Mouse (Mus musculus): Measurements from ENCODE around the gene Trp53bp2. TPM values are rescaled to one million over a fixed set of nuclear protein-coding genes. Genes with fewer than 3 reads are reported as not detected.

Trp53bp2 gene
- polyA plus RNA-seq, 1 experiment from 2014 or later, result 14.4 TPM

DNA sequence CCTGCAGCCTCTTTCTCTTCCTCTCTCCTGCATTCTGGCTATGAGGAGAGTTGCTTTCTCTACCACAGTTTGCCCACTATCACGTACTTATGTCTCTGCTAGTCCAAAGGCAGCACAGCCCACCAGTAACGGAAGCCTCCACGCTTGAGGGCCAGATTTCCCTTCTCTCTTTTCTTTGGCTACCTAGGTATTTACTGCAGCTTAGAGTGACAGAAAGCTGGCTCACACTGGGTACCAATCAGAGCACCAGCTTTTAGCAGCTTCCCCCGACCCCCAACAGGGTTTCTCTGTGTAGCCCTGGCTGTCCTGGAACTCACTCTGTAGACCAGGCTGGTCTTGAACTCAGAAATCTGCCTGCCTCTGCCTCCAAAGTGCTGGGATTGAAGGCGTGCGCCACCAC is 31.5 kb upstream of the Trp53bp2 start:
- Histone ChIP-seq H3K27ac (ENCODE audit: low read length) (no peak overlapping the region), H3K4me2 (ENCODE audit: low read depth, low read length) (no peak overlapping the region), H3K9me3 (replicated peaks; ENCODE audit: control insufficient read depth, low read length) (no peaks in the 10 kb centered on the region), H3K36me3 (ENCODE audit: control insufficient read depth, insufficient read depth) (no peaks in the 10 kb centered on the region), H3K4me1 (ENCODE audit: control insufficient read depth, insufficient read depth, low read length) (no peaks in the 10 kb centered on the region), H3K27me3 (ENCODE audit: control insufficient read depth, insufficient read depth, low read length) (no peaks in the 10 kb centered on the region; the same call in 1 of the 2 replicates), H3K4me3 (ENCODE audit: low read length) (no peak overlapping the region), H3K9ac (ENCODE audit: low read length) (no peak overlapping the region)
- no peak for ATAC-seq (replicated peaks; ENCODE audit: extremely low read depth, insufficient read depth, low FRiP score)
- WGBS, result 80% methylated on average over 6 of the region's 6 CpGs

DNA sequence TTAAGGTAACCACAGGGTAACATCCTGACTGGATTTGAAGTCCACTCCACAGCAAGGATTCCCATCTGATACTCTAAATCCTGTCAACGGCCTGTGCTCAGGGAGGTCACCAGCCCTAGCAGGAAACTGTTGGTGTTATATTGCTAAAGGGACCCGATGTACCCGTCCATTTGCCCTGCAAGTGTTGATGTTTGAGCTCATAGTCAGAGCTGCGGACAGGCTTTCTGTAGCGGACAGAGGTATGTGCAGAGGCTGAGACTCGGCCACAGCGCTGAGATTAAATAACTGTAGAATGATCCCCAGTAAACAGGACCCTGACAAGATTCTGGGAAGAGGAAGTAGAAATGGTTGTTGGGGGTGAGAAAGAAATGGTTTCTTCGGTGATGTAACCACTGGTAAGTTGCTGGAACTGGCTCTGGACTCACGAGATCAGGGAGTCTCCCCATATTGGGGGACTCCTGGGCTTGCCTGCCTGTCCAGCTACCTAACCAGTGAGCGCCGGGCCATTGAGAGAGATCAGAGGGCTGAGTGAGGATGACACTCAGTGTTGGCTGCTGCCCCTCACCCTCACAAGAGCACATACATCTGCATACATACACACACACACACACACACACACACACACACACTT is 30.7 kb upstream of the Trp53bp2 start:
- no peak overlapping the region for H3K4me3 ChIP-seq (ENCODE audit: low read length)
- no peaks in the 10 kb centered on the region; the same call in 1 of the 2 replicates for H3K27me3 ChIP-seq (ENCODE audit: control insufficient read depth, insufficient read depth, low read length)
- no peaks in the 10 kb centered on the region for H3K4me1 ChIP-seq (ENCODE audit: control insufficient read depth, insufficient read depth, low read length)
- H3K4me2 ChIP-seq (ENCODE audit: low read depth, low read length), result no peak overlapping the region
- no peak overlapping the region for H3K9ac ChIP-seq (ENCODE audit: low read length)
- H3K27ac ChIP-seq (ENCODE audit: low read length), result no peak overlapping the region
- 53% methylated on average over 11 of the region's 11 CpGs for WGBS
- H3K9me3 ChIP-seq (replicated peaks; ENCODE audit: control insufficient read depth, low read length), result no peaks in the 10 kb centered on the region
- no peaks in the 10 kb centered on the region for H3K36me3 ChIP-seq (ENCODE audit: control insufficient read depth, insufficient read depth)
- no peak for ATAC-seq (replicated peaks; ENCODE audit: extremely low read depth, insufficient read depth, low FRiP score)

DNA sequence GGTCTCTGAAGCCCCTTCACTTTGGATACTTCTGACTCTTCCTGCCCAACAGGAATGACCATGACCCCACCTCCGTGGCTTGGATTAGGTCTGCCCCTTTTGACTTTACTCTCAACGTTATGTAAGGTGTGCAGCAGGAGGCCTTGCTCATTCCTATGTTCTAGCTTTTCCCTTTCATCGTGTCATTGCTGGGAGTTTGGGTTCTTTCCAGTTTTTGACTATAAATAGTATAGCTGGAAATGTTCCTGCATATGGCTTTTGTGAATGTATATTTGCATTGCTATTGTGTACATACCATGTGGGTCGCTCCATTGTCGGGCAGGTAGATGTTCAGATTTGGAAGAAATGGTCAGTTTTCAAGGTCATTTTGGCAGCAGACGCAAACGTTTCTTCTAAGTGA is 30.1 kb upstream of the Trp53bp2 start:
- Histone ChIP-seq H3K27ac (ENCODE audit: low read length) (no peak overlapping the region), H3K9ac (ENCODE audit: low read length) (no peak overlapping the region), H3K27me3 (ENCODE audit: control insufficient read depth, insufficient read depth, low read length) (no peaks in the 10 kb centered on the region; the same call in 1 of the 2 replicates), H3K9me3 (replicated peaks; ENCODE audit: control insufficient read depth, low read length) (no peaks in the 10 kb centered on the region), H3K4me1 (ENCODE audit: control insufficient read depth, insufficient read depth, low read length) (no peaks in the 10 kb centered on the region), H3K4me3 (ENCODE audit: low read length) (no peak overlapping the region), H3K36me3 (ENCODE audit: control insufficient read depth, insufficient read depth) (no peaks in the 10 kb centered on the region), H3K4me2 (ENCODE audit: low read depth, low read length) (no peak overlapping the region)
- WGBS, result 70% methylated on average over 7 of the region's 7 CpGs
- ATAC-seq (replicated peaks; ENCODE audit: extremely low read depth, insufficient read depth, low FRiP score), result no peak

DNA sequence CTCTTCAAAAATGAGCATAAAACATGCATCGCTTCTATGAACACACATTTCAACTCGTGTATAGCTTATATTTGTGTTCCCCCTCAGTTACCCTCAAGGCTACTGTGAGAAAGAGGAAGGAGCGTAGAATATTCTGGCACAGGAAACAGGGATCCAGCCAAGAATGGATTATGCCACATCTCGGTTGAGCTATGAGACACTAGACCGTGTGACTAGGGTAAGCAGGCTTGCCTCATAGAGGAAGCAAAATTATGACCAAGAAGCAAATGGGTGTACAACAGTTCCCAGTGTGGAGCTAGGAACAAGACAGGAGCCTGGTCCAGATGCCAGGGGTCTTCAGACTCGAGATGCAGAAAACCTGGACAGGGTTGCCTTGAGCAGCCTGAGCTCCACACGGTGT is 28.3 kb upstream of the Trp53bp2 start:
- H3K27ac ChIP-seq (ENCODE audit: low read length), result no peak overlapping the region
- H3K9me3 ChIP-seq (replicated peaks; ENCODE audit: control insufficient read depth, low read length), result no peaks in the 10 kb centered on the region
- H3K36me3 ChIP-seq (ENCODE audit: control insufficient read depth, insufficient read depth), result no peaks in the 10 kb centered on the region
- H3K4me2 ChIP-seq (ENCODE audit: low read depth, low read length), result no peak overlapping the region
- ATAC-seq (replicated peaks; ENCODE audit: extremely low read depth, insufficient read depth, low FRiP score), result no peak
- no peak overlapping the region for H3K4me3 ChIP-seq (ENCODE audit: low read length)
- H3K9ac ChIP-seq (ENCODE audit: low read length), result no peak overlapping the region
- H3K4me1 ChIP-seq (ENCODE audit: control insufficient read depth, insufficient read depth, low read length), result no peaks in the 10 kb centered on the region
- 68% methylated on average over 7 of the region's 7 CpGs for WGBS
- H3K27me3 ChIP-seq (ENCODE audit: control insufficient read depth, insufficient read depth, low read length), result no peaks in the 10 kb centered on the region; the same call in 1 of the 2 replicates

DNA sequence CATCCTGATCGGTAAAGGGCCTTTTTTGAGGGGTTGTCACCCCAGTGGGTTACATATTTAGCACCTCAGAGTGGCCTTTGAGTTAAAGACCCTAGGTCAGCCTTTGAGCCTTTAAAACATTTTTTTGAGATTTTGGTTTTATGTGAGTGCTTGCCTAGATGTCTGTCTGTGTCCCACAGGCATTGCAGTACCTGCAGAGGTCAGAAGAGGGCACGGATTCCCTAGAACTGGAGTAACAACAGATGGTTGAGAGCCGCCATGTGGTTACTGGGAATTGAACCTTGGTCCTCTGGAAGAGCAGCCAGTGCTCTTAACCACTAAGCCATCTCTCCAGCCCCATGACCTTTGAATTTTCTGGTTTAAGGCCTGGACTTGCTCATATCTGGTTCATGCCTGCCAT is 27.6 kb upstream of the Trp53bp2 start:
- Histone ChIP-seq H3K9me3 (replicated peaks; ENCODE audit: control insufficient read depth, low read length) (no peaks in the 10 kb centered on the region), H3K9ac (ENCODE audit: low read length) (no peak overlapping the region), H3K4me3 (ENCODE audit: low read length) (no peak overlapping the region), H3K36me3 (ENCODE audit: control insufficient read depth, insufficient read depth) (no peaks in the 10 kb centered on the region), H3K4me1 (ENCODE audit: control insufficient read depth, insufficient read depth, low read length) (no peaks in the 10 kb centered on the region), H3K27ac (ENCODE audit: low read length) (no peak overlapping the region), H3K4me2 (ENCODE audit: low read depth, low read length) (no peak overlapping the region), H3K27me3 (ENCODE audit: control insufficient read depth, insufficient read depth, low read length) (no peaks in the 10 kb centered on the region)
- 66% methylated on average over 3 of the region's 3 CpGs for WGBS
- no peak for ATAC-seq (replicated peaks; ENCODE audit: extremely low read depth, insufficient read depth, low FRiP score)

DNA sequence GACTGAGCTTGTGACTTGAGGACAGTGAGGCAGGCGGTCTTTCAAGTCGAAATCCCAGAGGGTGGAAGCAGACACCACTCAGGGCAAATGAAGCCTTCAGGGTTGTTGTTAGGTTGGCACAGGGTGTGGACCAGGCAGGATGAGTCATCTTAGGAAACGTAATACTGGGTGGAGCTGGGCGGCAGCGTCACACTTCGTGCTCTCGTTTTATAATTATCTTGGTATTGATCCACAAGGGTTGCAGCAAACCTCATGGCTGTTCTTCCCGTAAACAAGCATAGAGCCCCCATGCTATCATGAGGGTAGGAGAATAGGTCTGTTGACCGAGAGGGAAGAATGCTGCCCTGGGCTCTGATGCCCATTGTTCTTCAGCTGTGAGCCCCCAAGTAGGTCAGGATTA is 25.9 kb upstream of the Trp53bp2 start:
- 68% methylated on average over 9 of the region's 9 CpGs for WGBS
- ATAC-seq (replicated peaks; ENCODE audit: extremely low read depth, insufficient read depth, low FRiP score), result no peak

DNA sequence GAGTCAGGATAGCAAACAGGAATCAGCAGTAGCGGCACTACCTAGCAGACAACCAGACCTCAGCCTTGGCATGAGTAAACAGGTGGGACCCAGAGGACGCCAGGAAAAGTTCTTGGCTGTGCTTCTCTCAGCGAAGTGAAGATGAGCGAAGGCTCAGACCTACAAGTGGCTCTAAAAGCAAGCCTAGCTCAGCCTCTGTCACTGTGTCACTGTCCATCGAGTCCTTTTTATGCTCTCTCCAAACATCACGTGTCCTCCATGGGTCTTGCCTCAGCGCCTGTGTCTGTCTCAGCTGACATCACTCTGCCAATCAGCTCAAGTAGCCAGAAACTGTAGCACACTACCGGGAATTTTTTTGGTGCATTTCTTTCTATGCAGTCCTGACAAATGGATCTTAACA is 22.5 kb upstream of the Trp53bp2 start:
- ATAC-seq (replicated peaks; ENCODE audit: extremely low read depth, insufficient read depth, low FRiP score), result no peak
- Histone ChIP-seq H3K4me3 (ENCODE audit: low read length) (no peak overlapping the region), H3K9me3 (replicated peaks; ENCODE audit: control insufficient read depth, low read length) (no peaks in the 10 kb centered on the region), H3K36me3 (ENCODE audit: control insufficient read depth, insufficient read depth) (no peaks in the 10 kb centered on the region), H3K4me1 (ENCODE audit: control insufficient read depth, insufficient read depth, low read length) (peaks cover 11% of the 10 kb centered on the region), H3K27me3 (ENCODE audit: control insufficient read depth, insufficient read depth, low read length) (no peaks in the 10 kb centered on the region), H3K27ac (ENCODE audit: low read length) (no peak overlapping the region), H3K4me2 (ENCODE audit: low read depth, low read length) (no peak overlapping the region), H3K9ac (ENCODE audit: low read length) (no peak overlapping the region)
- WGBS, result 83% methylated on average over 8 of the region's 8 CpGs

More for the DNA sequence above, 25.9 kb upstream of the Trp53bp2 start:
- no peak overlapping the region for H3K4me2 ChIP-seq (ENCODE audit: low read depth, low read length)
- H3K4me1 ChIP-seq (ENCODE audit: control insufficient read depth, insufficient read depth, low read length), result no peaks in the 10 kb centered on the region
- no peak overlapping the region for H3K9ac ChIP-seq (ENCODE audit: low read length)
- H3K4me3 ChIP-seq (ENCODE audit: low read length), result no peak overlapping the region
- no peaks in the 10 kb centered on the region for H3K36me3 ChIP-seq (ENCODE audit: control insufficient read depth, insufficient read depth)
- H3K9me3 ChIP-seq (replicated peaks; ENCODE audit: control insufficient read depth, low read length), result no peaks in the 10 kb centered on the region
- no peaks in the 10 kb centered on the region for H3K27me3 ChIP-seq (ENCODE audit: control insufficient read depth, insufficient read depth, low read length)
- H3K27ac ChIP-seq (ENCODE audit: low read length), result no peak overlapping the region

DNA sequence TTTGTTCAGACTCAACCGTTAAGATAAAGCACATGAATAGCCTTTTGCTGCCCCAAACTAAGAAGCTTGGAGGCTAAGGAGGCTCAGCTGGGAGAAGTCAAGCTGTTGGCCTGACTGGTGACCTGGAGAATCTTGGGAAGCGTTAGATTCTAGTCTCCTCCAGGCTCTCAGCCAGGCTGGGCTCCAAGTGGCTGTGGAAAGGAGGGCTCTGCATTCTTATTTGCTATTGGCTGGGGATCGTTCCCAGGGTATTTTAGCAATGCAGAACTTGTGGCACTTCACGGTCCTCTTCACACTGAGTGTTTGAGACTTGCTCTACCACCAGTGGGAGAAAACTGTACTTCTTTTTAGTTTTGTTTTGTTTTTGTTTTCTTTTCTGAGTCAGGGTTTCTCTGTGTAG is 20.2 kb upstream of the Trp53bp2 start:
- Histone ChIP-seq H3K4me3 (ENCODE audit: low read length) (no peak overlapping the region), H3K4me2 (ENCODE audit: low read depth, low read length) (peak overlapping the region; percentile 5; the same call in 1 of the 2 replicates), H3K4me1 (ENCODE audit: control insufficient read depth, insufficient read depth, low read length) (peaks cover 11% of the 10 kb centered on the region), H3K9ac (ENCODE audit: low read length) (no peak overlapping the region), H3K27ac (ENCODE audit: low read length) (peak overlapping the region; percentile 36), H3K9me3 (replicated peaks; ENCODE audit: control insufficient read depth, low read length) (no peaks in the 10 kb centered on the region), H3K36me3 (ENCODE audit: control insufficient read depth, insufficient read depth) (no peaks in the 10 kb centered on the region), H3K27me3 (ENCODE audit: control insufficient read depth, insufficient read depth, low read length) (no peaks in the 10 kb centered on the region)
- 30% methylated on average over 4 of the region's 4 CpGs for WGBS
- peak; percentile 60; the same call in 1 of the 2 replicates for ATAC-seq (replicated peaks; ENCODE audit: extremely low read depth, insufficient read depth, low FRiP score)

DNA sequence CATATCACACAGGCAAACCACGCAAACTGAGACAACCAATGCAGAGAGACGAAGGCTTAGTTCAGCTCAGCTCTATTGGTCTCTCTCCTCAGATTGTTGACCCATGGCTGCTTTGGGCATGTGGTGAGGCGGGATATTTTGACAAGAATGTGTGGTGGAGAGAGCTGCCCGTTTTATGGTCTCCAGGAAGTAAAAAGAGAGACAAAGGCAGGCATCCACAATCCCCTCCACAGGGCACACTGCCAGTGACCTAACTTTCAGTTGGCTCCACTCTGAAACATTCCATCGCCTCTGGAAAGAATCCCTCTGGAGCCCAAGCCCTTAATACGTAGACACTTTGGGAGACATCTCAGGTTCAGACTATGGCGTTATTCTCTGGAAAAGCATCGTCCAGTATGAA is 10.8 kb upstream of the Trp53bp2 start:
- H3K9ac ChIP-seq (ENCODE audit: low read length), result no peak overlapping the region
- H3K4me3 ChIP-seq (ENCODE audit: low read length), result no peak overlapping the region
- no peaks in the 10 kb centered on the region for H3K9me3 ChIP-seq (replicated peaks; ENCODE audit: control insufficient read depth, low read length)
- no peaks in the 10 kb centered on the region for H3K36me3 ChIP-seq (ENCODE audit: control insufficient read depth, insufficient read depth)
- peak overlapping the region; percentile 45; the same call in 1 of the 2 replicates for H3K27ac ChIP-seq (ENCODE audit: low read length)
- no peak for ATAC-seq (replicated peaks; ENCODE audit: extremely low read depth, insufficient read depth, low FRiP score)
- H3K4me2 ChIP-seq (ENCODE audit: low read depth, low read length), result no peak overlapping the region
- H3K27me3 ChIP-seq (ENCODE audit: control insufficient read depth, insufficient read depth, low read length), result no peaks in the 10 kb centered on the region
- peaks cover 8% of the 10 kb centered on the region for H3K4me1 ChIP-seq (ENCODE audit: control insufficient read depth, insufficient read depth, low read length)
- WGBS, result 47% methylated on average over 8 of the region's 8 CpGs

Data from heart, embryonic 16.5 days (tissue).